Mouse (Mus musculus) liver, adult 2 months (tissue): ENCODE results near the gene Ranbp9. TPM values are rescaled to one million over a fixed set of nuclear protein-coding genes. Genes with fewer than 3 reads are reported as not detected.

Source experiments
- DNase-seq: peaks from one replicate; pipeline ENCODE4 v3.0.0-alpha.2; 2011; ENCODE audit warnings: low read depth, low spot score; ENCODE audit errors: extremely low read depth
- H3K27ac ChIP-seq: fragments of 200-500 bp; replicated peaks from 2 replicates; pipeline ENCODE4 v1.5.1; 2012; ENCODE audit warnings: low read depth, mild to moderate bottlenecking, control low read depth, inconsistent platforms, low read length; ENCODE audit not compliant: insufficient read depth
- H3K27me3 ChIP-seq: fragments of 200-500 bp; 2 replicates; pipeline ENCODE4 v1.6.1; 2012; ENCODE audit warnings: mild to moderate bottlenecking, moderate library complexity, low read length, inconsistent platforms; ENCODE audit not compliant: control insufficient read depth, insufficient read depth
- H3K36me3 ChIP-seq: fragments of 200-500 bp; 2 replicates; pipeline ENCODE4 v1.6.1; 2012; ENCODE audit warnings: low read length, inconsistent platforms; ENCODE audit not compliant: control insufficient read depth, insufficient read depth
- H3K4me1 ChIP-seq: fragments of 200-500 bp; 2 replicates; pipeline ENCODE4 v1.6.1; 2011; ENCODE audit warnings: low read length; ENCODE audit not compliant: control insufficient read depth, insufficient read depth
- H3K4me3 ChIP-seq: fragments of 200-500 bp; 2 replicates; pipeline ENCODE4 v1.5.1; 2011; ENCODE audit warnings: low read depth, mild to moderate bottlenecking, control low read depth, low read length, moderate library complexity; ENCODE audit not compliant: insufficient read depth
- H3K79me2 ChIP-seq: fragments of 200-500 bp; 2 replicates; pipeline ENCODE4 v1.6.1; 2012; ENCODE audit warnings: inconsistent platforms, mild to moderate bottlenecking, low read length, moderate library complexity; ENCODE audit not compliant: control insufficient read depth, insufficient read depth
- H3K9ac ChIP-seq: fragments of 200-500 bp; 2 replicates; pipeline ENCODE4 v1.6.1; 2012; ENCODE audit warnings: low read depth, mild to moderate bottlenecking, control low read depth, inconsistent platforms, low read length
- CTCF ChIP-seq: fragments of 200-500 bp; IDR thresholded peaks from 2 replicates; pipeline ENCODE4 v1.5.1; 2011; ENCODE audit warnings: low read depth, low read length, control low read depth
- POLR2A ChIP-seq: fragments of 200-500 bp; IDR thresholded peaks from 2 replicates; pipeline ENCODE4 v1.6.1; 2011; ENCODE audit warnings: low read length, control low read depth; ENCODE audit not compliant: insufficient read depth; ENCODE audit errors: extremely low read depth
- WGBS: fragments of 180-500 bp; shearing (Covaris S2); methylation state at CpG from one replicate; pipeline ENCODE4 v1.1.7; 2018; 5-methylcytosine and 5-hydroxymethylcytosine counted together
- polyA plus RNA-seq: library from polyadenylated mRNA; depleted of rRNA; stranded (reverse); fragments of >200 nt; gene quantifications from 2 replicates; pipeline ENCODE4 v1.2.3, GENCODE M21; 2012
- total RNA-seq: library from RNA; depleted of rRNA; stranded (reverse); fragments of >200 nt; gene quantifications from 2 replicates; pipeline ENCODE4 v1.2.3, GENCODE M21; 2014

Ranbp9 gene
- total and polyA plus RNA-seq, 2 experiments, result 17.8 to 27.8 TPM

- WGBS, result 56% methylated on average over 11 of the region's 11 CpGs
- Histone ChIP-seq H3K36me3 (no peaks in the 10 kb centered on the region), H3K4me3 (no peak overlapping the region), H3K79me2 (no peaks in the 10 kb centered on the region), H3K27ac (no peak overlapping the region), H3K27me3 (no peaks in the 10 kb centered on the region), H3K9ac (no peak overlapping the region), H3K4me1 (no peaks in the 10 kb centered on the region)
- peak; percentile 31 for DNase-seq
- TF ChIP-seq CTCF (no peak), POLR2A (no peak)
Measured at GRCm38 (mm10) chr13:43493058-43493481, 12.0 kb upstream of the Ranbp9 start.

GRCm38 (mm10) chr13:43486501-43487213 is 5.6 kb upstream of the Ranbp9 start:
- TF ChIP-seq POLR2A (no peak), CTCF (no peak)
- DNase-seq, result peak; percentile 69
- H3K79me2 ChIP-seq, result no peaks in the 10 kb centered on the region
- H3K9ac ChIP-seq, result no peak overlapping the region
- H3K27me3 ChIP-seq, result no peaks in the 10 kb centered on the region
- H3K4me1 ChIP-seq, result peaks cover 13% of the 10 kb centered on the region
- no peaks in the 10 kb centered on the region for H3K36me3 ChIP-seq
- peak overlapping the region; percentile 22; the same call in 1 of the 2 replicates for H3K27ac ChIP-seq
- H3K4me3 ChIP-seq, result no peak overlapping the region
- 60% methylated on average over 12 of the region's 12 CpGs for WGBS

- TF ChIP-seq CTCF (no peak), POLR2A (no peak)
- Histone ChIP-seq H3K27ac (no peak overlapping the region), H3K36me3 (no peaks in the 10 kb centered on the region), H3K4me3 (no peak overlapping the region), H3K9ac (no peak overlapping the region), H3K79me2 (peaks cover 4% of the 10 kb centered on the region), H3K27me3 (no peaks in the 10 kb centered on the region), H3K4me1 (peaks cover 13% of the 10 kb centered on the region)
- DNase-seq, result no peak
- WGBS, result 90% methylated on average over 5 of the region's 5 CpGs
Measured at GRCm38 (mm10) chr13:43485278-43485976, 4.3 kb upstream of the Ranbp9 start.

- Histone ChIP-seq H3K79me2 (peaks cover 13% of the 10 kb centered on the region), H3K9ac (no peak overlapping the region), H3K27me3 (no peaks in the 10 kb centered on the region), H3K36me3 (no peaks in the 10 kb centered on the region), H3K27ac (no peak overlapping the region), H3K4me3 (no peak overlapping the region), H3K4me1 (peaks cover 16% of the 10 kb centered on the region)
- DNase-seq, result no peak
- TF ChIP-seq POLR2A (no peak), CTCF (no peak)
- WGBS, result 94% methylated on average over 9 of the region's 9 CpGs
Measured at GRCm38 (mm10) chr13:43482782-43483181, 1.7 kb upstream of the Ranbp9 start.

GRCm38 (mm10) chr13:43481859-43482245 is 770 bp upstream of the Ranbp9 start:
- Histone ChIP-seq H3K27ac (peak overlapping the region; percentile 99), H3K27me3 (no peaks in the 10 kb centered on the region), H3K4me3 (peak overlapping the region; percentile 87), H3K4me1 (peaks cover 17% of the 10 kb centered on the region), H3K9ac (peak overlapping the region; percentile 100), H3K36me3 (no peaks in the 10 kb centered on the region), H3K79me2 (peaks cover 18% of the 10 kb centered on the region)
- WGBS, result 13% methylated on average over 6 of the region's 6 CpGs
- no peak for TF ChIP-seq CTCF
- peak; percentile 68 for DNase-seq

GRCm38 (mm10) chr13:43480595-43480956 is 506 bp downstream of the Ranbp9 start:
- Histone ChIP-seq H3K9ac (peak overlapping the region; percentile 100), H3K79me2 (peaks cover 26% of the 10 kb centered on the region), H3K36me3 (no peaks in the 10 kb centered on the region), H3K4me1 (peaks cover 21% of the 10 kb centered on the region), H3K27me3 (no peaks in the 10 kb centered on the region), H3K27ac (peak overlapping the region; percentile 99), H3K4me3 (peak overlapping the region; percentile 97)
- WGBS, result 27% methylated on average over 67 of the region's 67 CpGs
- TF ChIP-seq POLR2A, result no peak
- no peak for TF ChIP-seq CTCF
- DNase-seq, result no peak
